Mouse (Mus musculus): ENCODE measurements at regions not wholly inside any gene's neighbourhood (a gene's known extent, or its start where the extent isn't known, plus 50 kb on each side); places are given as distances from the start of the nearest gene placed in this dataset.

DNA sequence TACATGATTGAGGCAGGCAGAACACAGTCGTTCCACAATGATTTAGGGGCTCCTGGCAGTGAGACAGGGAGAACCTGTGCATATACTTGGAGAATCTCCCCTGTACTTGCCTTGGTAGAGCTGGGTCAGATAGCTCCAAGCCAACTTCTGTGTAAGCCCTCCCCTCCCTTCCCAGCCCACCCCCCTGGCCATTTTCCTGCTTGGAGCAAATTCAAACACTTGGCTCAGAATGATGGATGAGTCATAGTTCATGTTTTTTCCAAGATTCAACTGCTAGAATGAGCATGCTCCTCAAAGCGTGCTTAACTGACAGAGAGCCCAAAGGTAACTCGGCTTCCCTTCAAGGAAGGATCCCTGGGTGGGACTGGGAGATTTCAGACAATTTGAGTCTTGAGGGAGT, 194.1 kb upstream of the Camk1g start:
- TF ChIP-seq CTCF (IDR thresholded peaks at IDR 0.05; ENCODE audit: low read depth, low read length) (no peak), POLR2A (IDR thresholded peaks at IDR 0.05; ENCODE audit: borderline replicate concordance, low read depth, low read length) (no peak)
- Histone ChIP-seq H3K4me1 (ENCODE audit: control insufficient read depth, insufficient read depth, low read length) (no peaks in the 10 kb centered on the region), H3K4me3 (ENCODE audit: insufficient read depth, low read length) (no peak overlapping the region), H3K27ac (ENCODE audit: insufficient read depth, low read depth, low read length) (no peak overlapping the region)

DNA sequence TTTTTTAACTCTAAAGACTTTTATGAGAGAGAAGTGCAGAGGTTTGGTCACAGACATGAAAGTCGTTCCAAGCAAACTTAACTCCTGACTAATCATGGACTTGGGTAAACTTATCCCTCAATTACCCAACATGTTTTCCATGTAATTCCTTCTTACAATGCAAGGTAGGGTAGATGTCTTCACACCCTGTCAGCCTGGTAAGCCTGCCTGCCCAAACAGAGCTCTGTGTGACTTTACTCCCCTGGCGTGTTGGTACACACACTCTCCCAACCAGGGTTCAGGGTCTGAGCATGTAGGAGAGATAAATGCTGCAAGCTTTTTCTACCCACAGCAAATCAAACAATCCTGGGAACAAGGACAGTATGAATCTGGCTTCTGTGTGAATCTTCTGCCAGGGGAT, 192.1 kb upstream of the Camk1g start:
- Histone ChIP-seq H3K27ac (ENCODE audit: insufficient read depth, low read depth, low read length) (no peak overlapping the region), H3K4me1 (ENCODE audit: control insufficient read depth, insufficient read depth, low read length) (0 out of 2 replicates have a peak, but pooled peaks cover 2% of the 10 kb centered on the region), H3K4me3 (ENCODE audit: insufficient read depth, low read length) (no peak overlapping the region)
- no peak for TF ChIP-seq CTCF (IDR thresholded peaks at IDR 0.05; ENCODE audit: low read depth, low read length)
- no peak for TF ChIP-seq POLR2A (IDR thresholded peaks at IDR 0.05; ENCODE audit: borderline replicate concordance, low read depth, low read length)

DNA sequence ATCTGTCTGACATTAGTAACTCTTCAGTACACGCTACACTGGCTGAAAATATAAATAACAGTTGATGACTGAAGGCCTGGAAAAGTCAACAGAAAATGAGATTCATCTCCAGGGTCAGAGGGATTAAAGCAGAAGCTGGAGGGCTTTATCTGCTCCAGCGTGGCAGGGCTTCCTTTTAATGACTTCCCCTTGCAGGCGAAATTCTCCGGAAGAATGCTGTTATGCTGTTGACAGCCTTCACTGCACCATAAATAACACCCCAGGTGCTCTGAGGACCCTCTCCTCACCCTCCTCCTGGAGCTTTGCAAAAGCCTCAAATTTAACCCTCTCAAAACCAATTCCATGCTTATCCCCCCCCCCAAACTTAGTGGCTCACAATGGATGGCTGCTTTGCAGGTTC, 188.0 kb upstream of the Camk1g start:
- H3K27ac ChIP-seq (ENCODE audit: insufficient read depth, low read depth, low read length): no peak overlapping the region
- 0 out of 2 replicates have a peak, but pooled peaks cover 2% of the 10 kb centered on the region for H3K4me1 ChIP-seq (ENCODE audit: control insufficient read depth, insufficient read depth, low read length)
- H3K4me3 ChIP-seq (ENCODE audit: insufficient read depth, low read length): no peak overlapping the region
- TF ChIP-seq CTCF (IDR thresholded peaks at IDR 0.05; ENCODE audit: low read depth, low read length) (no peak), POLR2A (IDR thresholded peaks at IDR 0.05; ENCODE audit: borderline replicate concordance, low read depth, low read length) (no peak)

DNA sequence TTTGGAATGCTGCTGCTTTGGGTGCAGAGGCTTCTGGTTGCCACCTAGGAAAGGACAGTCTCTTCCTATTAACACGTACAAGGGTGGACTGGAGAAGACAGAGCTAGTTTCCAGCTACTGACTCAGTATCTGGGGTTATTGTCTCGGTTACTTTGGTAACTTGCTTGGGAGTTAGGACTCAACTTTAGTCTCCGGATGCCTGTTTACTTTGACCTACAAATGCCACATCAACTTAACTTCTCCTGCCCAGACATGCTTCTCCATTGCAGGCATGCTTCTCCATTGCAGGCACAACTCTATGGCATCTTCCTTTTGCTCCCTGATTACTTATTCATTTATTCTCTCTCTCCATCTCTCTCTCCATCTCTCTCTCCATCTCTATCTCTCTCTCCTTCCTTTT, 184.6 kb upstream of the Camk1g start:
- Histone ChIP-seq H3K4me3 (ENCODE audit: insufficient read depth, low read length) (no peak overlapping the region), H3K27ac (ENCODE audit: insufficient read depth, low read depth, low read length) (no peak overlapping the region), H3K4me1 (ENCODE audit: control insufficient read depth, insufficient read depth, low read length) (0 out of 2 replicates have a peak, but pooled peaks cover 2% of the 10 kb centered on the region)
- TF ChIP-seq POLR2A (IDR thresholded peaks at IDR 0.05; ENCODE audit: borderline replicate concordance, low read depth, low read length) (no peak), CTCF (IDR thresholded peaks at IDR 0.05; ENCODE audit: low read depth, low read length) (no peak)

DNA sequence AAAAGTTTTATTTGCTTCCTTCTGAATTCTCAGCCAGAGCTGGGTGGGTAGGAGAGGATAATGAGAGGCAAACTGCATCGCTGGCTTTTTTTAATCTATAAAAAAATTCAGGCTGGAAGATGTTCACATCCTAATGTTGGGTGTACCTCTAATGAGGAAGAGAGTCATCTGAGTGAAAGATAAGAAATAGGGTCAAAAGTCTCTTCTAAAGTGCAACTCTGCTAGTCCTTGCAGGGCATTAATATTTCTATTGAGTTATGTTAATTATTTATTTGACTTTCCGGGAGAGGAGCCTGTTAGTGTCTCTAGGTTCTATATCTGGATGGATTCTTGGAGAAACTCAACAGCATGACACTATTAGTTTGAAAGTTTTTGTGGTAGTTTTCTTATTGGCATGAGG, 182.2 kb upstream of the Camk1g start:
- Histone ChIP-seq H3K4me3 (ENCODE audit: insufficient read depth, low read length) (no peak overlapping the region), H3K4me1 (ENCODE audit: control insufficient read depth, insufficient read depth, low read length) (no peaks in the 10 kb centered on the region), H3K27ac (ENCODE audit: insufficient read depth, low read depth, low read length) (no peak overlapping the region)
- TF ChIP-seq POLR2A (IDR thresholded peaks at IDR 0.05; ENCODE audit: borderline replicate concordance, low read depth, low read length): no peak
- no peak for TF ChIP-seq CTCF (IDR thresholded peaks at IDR 0.05; ENCODE audit: low read depth, low read length)

DNA sequence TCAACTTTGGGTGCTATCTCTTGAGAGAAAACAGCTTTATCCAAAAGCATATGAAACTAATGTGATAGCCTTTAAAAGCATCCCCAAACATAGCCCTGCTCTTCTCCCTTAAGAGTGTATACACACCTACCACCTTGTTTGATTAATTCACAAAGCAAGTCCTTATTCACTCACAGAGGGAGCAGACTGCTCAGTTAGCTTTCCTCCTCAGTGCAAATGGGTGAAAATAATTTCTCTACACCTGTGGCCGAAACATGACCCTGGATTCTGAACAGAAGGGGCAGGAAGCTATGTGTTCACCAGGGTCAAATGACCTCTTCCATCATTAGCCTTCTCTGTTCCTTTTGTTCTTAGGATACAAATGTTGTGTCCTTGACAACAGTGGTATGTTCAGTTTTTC, 181.2 kb upstream of the Camk1g start:
- Histone ChIP-seq H3K27ac (ENCODE audit: insufficient read depth, low read depth, low read length) (no peak overlapping the region), H3K4me3 (ENCODE audit: insufficient read depth, low read length) (no peak overlapping the region), H3K4me1 (ENCODE audit: control insufficient read depth, insufficient read depth, low read length) (no peaks in the 10 kb centered on the region)
- no peak for TF ChIP-seq POLR2A (IDR thresholded peaks at IDR 0.05; ENCODE audit: borderline replicate concordance, low read depth, low read length)
- no peak for TF ChIP-seq CTCF (IDR thresholded peaks at IDR 0.05; ENCODE audit: low read depth, low read length)

DNA sequence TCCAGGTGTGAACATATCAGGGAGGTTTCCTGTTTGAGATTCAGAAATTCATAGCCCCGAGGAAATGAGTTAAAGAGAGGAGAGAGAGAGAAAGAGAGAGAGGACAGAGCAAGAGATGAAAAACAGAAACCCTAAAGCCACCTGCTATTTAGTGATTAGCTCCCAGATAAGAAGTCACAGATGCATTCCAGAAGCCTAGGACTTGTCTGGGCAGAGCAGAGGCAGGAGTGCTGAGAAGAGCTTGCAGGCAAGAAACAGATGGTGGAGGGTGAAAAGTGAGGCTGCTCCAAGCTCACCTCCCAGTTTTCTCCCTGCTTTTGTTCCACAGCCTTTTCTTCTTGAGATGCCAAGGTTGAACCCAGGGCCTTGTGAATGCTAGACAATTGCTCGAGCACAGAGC, 180.7 kb upstream of the Camk1g start:
- Histone ChIP-seq H3K4me1 (ENCODE audit: control insufficient read depth, insufficient read depth, low read length) (no peaks in the 10 kb centered on the region), H3K27ac (ENCODE audit: insufficient read depth, low read depth, low read length) (no peak overlapping the region), H3K4me3 (ENCODE audit: insufficient read depth, low read length) (no peak overlapping the region)
- TF ChIP-seq CTCF (IDR thresholded peaks at IDR 0.05; ENCODE audit: low read depth, low read length): no peak
- TF ChIP-seq POLR2A (IDR thresholded peaks at IDR 0.05; ENCODE audit: borderline replicate concordance, low read depth, low read length): no peak

DNA sequence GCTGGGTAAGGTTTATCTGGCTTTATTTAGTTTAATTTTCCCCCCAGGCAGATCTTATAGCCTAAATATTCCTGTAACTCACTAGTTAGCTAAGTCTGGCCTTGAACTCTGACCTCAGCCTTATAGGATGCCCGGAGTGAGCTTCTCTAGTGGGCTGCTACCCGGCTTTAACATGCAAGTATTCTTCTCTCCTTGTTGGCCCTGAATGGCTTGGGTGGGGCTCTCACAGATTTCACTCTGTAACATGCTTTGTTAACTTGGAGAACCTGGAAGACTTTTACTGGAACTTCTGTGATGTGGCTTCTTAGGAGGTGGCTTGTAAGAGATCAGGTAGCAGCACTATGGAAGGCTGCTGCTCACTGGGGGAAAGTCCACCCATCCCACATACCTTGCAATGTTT, 177.3 kb upstream of the Camk1g start:
- H3K4me1 ChIP-seq (ENCODE audit: control insufficient read depth, insufficient read depth, low read length): no peaks in the 10 kb centered on the region
- TF ChIP-seq POLR2A (IDR thresholded peaks at IDR 0.05; ENCODE audit: borderline replicate concordance, low read depth, low read length) (no peak), CTCF (IDR thresholded peaks at IDR 0.05; ENCODE audit: low read depth, low read length) (no peak)
- no peak overlapping the region for H3K4me3 ChIP-seq (ENCODE audit: insufficient read depth, low read length)
- H3K27ac ChIP-seq (ENCODE audit: insufficient read depth, low read depth, low read length): no peak overlapping the region

DNA sequence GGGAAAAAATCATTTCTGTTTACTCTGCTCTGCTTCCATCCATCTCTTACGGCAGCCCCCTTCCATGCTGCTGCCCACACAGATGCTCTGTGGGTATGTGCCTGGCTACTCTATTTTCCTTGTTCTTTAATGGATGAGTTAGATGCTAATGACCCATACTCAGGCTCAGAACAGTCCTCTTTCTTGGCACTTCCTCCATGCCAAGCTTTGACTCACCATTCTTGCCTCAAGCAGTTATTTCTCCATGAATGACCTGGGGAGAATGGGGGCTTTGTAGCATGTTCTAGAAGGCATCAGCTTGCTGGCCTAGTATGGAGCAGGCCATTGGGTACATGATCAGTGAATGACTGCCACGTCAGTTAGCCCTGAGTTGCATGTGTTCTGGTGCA, 175.9 kb upstream of the Camk1g start:
- no peaks in the 10 kb centered on the region for H3K4me1 ChIP-seq (ENCODE audit: control insufficient read depth, insufficient read depth, low read length)
- TF ChIP-seq POLR2A (IDR thresholded peaks at IDR 0.05; ENCODE audit: borderline replicate concordance, low read depth, low read length): no peak
- TF ChIP-seq CTCF (IDR thresholded peaks at IDR 0.05; ENCODE audit: low read depth, low read length): no peak
- no peak overlapping the region for H3K4me3 ChIP-seq (ENCODE audit: insufficient read depth, low read length)

DNA sequence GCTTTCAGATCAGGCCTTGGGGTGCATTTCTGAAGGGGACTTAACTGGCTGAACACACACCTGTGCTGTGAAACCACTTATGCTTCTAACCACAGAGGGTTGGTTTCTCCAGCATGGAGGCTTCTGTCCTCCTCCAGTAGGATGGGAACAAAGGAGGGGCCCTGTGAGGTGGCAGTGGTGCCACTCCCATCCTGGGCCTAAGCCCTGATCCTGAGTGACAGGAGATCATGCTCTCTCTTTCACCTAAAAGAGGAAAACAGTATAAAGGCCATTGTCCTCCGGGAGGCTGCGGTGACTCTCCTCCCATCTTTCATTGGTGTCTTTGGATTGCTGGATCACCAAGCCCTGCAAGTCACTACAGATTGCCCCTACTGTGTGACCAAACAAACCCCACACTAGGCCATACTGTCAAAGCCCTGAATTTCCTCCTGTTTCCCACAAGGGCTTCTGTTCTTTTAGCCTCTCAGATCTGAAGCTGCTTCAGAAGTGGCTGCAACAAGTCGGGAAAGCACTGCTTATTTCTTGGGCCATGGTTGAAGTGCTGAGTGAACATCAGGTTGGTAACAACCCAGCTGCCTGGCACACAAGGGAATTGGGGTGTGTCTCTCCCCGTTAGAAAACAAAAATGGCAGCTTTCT, 175.4 kb upstream of the Camk1g start:
- no peak overlapping the region for H3K4me3 ChIP-seq (ENCODE audit: insufficient read depth, low read length)
- no peak for TF ChIP-seq POLR2A (IDR thresholded peaks at IDR 0.05; ENCODE audit: borderline replicate concordance, low read depth, low read length)
- TF ChIP-seq CTCF (IDR thresholded peaks at IDR 0.05; ENCODE audit: low read depth, low read length): no peak

More for the DNA sequence above, 175.9 kb upstream of the Camk1g start:
- H3K27ac ChIP-seq (ENCODE audit: insufficient read depth, low read depth, low read length): no peak overlapping the region

DNA sequence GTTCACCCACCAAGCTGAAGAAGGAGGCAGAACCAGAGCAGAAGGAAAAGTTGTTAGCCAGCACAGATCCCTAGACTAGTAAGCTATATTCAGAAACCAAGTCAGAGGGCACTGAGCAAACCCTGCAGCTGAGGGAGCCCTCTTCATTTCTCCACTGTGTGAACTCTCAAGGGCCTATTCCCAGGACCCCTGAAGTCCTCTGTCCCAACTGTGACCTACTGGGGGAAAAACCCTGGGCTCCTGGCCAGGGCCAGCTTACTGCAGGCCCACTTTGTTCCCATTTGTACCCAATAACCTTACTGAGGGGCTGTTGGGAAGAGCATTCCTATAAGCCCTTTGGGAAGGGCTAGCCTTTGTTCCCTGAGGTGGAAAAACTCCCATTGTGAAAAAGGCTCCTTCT, 174.7 kb upstream of the Camk1g start:
- Histone ChIP-seq H3K27ac (ENCODE audit: insufficient read depth, low read depth, low read length) (no peak overlapping the region), H3K4me1 (ENCODE audit: control insufficient read depth, insufficient read depth, low read length) (no peaks in the 10 kb centered on the region), H3K4me3 (ENCODE audit: insufficient read depth, low read length) (no peak overlapping the region)
- no peak for TF ChIP-seq CTCF (IDR thresholded peaks at IDR 0.05; ENCODE audit: low read depth, low read length)
- no peak for TF ChIP-seq POLR2A (IDR thresholded peaks at IDR 0.05; ENCODE audit: borderline replicate concordance, low read depth, low read length)

More for the DNA sequence above, 175.4 kb upstream of the Camk1g start:
- Histone ChIP-seq H3K27ac (ENCODE audit: insufficient read depth, low read depth, low read length) (no peak overlapping the region), H3K4me1 (ENCODE audit: control insufficient read depth, insufficient read depth, low read length) (no peaks in the 10 kb centered on the region)
